Comparison of ENCODE assay signal across 8 mouse cellular contexts in genomic region chr4:136052534-136053246, GRCm38 (mm10). TPM values are rescaled to one million over a fixed set of nuclear protein-coding genes. Genes with fewer than 3 reads are reported as not detected.
DNase-seq lines count a peak whose midpoint lies in the region; ATAC-seq and TF ChIP-seq lines count a peak whose summit lies in the region.

No protein-coding gene starts in this region.

- peaks cover 11% of the 10 kb centered on the region for H3K4me1 ChIP-seq in lung, embryonic 16.5 days (replicated peaks; ENCODE audit: control insufficient read depth, insufficient read depth, low read length)
- peaks cover 21% of the 10 kb centered on the region for H3K4me1 ChIP-seq in bone marrow macrophage, adult 2 months (ENCODE audit: control insufficient read depth, insufficient read depth, low read length)
- H3K4me1 ChIP-seq in forebrain, embryonic 14.5 days (ENCODE audit: control insufficient read depth, insufficient read depth, low read length), result peaks cover 8% of the 10 kb centered on the region; the same call in 1 of the 2 replicates
- peaks cover 22% of the 10 kb centered on the region for H3K4me1 ChIP-seq in limb, embryonic 12.5 days (replicated peaks)
- peaks cover 34% of the 10 kb centered on the region for H3K4me1 ChIP-seq in neural tube, embryonic 15.5 days

- no peak for TF ChIP-seq POLR2A in bone marrow macrophage, adult 2 months (IDR thresholded peaks at IDR 0.05; ENCODE audit: borderline replicate concordance, low read depth, low read length)

- H3K4me3 ChIP-seq in lung, embryonic 16.5 days (ENCODE audit: low read length), result peak overlapping the region; percentile 100
- peak overlapping the region; percentile 88 for H3K4me3 ChIP-seq in bone marrow macrophage, adult 2 months (ENCODE audit: insufficient read depth, low read length)
- H3K4me3 ChIP-seq in forebrain, embryonic 14.5 days (ENCODE audit: low read depth, low read length), result peak overlapping the region; percentile 82
- peak overlapping the region; percentile 98 for H3K4me3 ChIP-seq in limb, embryonic 12.5 days (replicated peaks)
- peak overlapping the region; percentile 92 for H3K4me3 ChIP-seq in neural tube, embryonic 15.5 days (replicated peaks)

- no peak for TF ChIP-seq CTCF in bone marrow macrophage, adult 2 months (IDR thresholded peaks at IDR 0.05; ENCODE audit: low read depth, low read length)

- H3K27me3 ChIP-seq in lung, embryonic 16.5 days (ENCODE audit: control insufficient read depth, insufficient read depth, low read depth, low read length), result no peaks in the 10 kb centered on the region
- H3K27me3 ChIP-seq in forebrain, embryonic 14.5 days (replicated peaks; ENCODE audit: control insufficient read depth, insufficient read depth, low read length), result no peaks in the 10 kb centered on the region
- H3K27me3 ChIP-seq in limb, embryonic 12.5 days, result no peaks in the 10 kb centered on the region
- H3K27me3 ChIP-seq in neural tube, embryonic 15.5 days (replicated peaks), result no peaks in the 10 kb centered on the region

- peaks cover 28% of the 10 kb centered on the region for H3K36me3 ChIP-seq in lung, embryonic 16.5 days (ENCODE audit: control insufficient read depth, insufficient read depth, low read length)
- peaks cover 45% of the 10 kb centered on the region for H3K36me3 ChIP-seq in forebrain, embryonic 14.5 days (ENCODE audit: control insufficient read depth, insufficient read depth, low read length)
- peaks cover 41% of the 10 kb centered on the region for H3K36me3 ChIP-seq in limb, embryonic 12.5 days
- peaks cover 34% of the 10 kb centered on the region for H3K36me3 ChIP-seq in neural tube, embryonic 15.5 days

- peak overlapping the region; percentile 91 for H3K4me2 ChIP-seq in lung, embryonic 16.5 days (ENCODE audit: low read depth, low read length)
- H3K4me2 ChIP-seq in forebrain, embryonic 14.5 days (ENCODE audit: low read length), result peak overlapping the region; percentile 91
- H3K4me2 ChIP-seq in limb, embryonic 12.5 days, result peak overlapping the region; percentile 87
- peak overlapping the region; percentile 76 for H3K4me2 ChIP-seq in neural tube, embryonic 15.5 days

- WGBS in lung, embryonic 16.5 days, result under 1% methylated on average over 47 of the region's 50 CpGs
- WGBS in forebrain, embryonic 14.5 days, result 1% methylated on average over 41 of the region's 50 CpGs
- under 1% methylated on average over 50 of the region's 50 CpGs for WGBS in limb, embryonic 12.5 days
- WGBS in neural tube, embryonic 15.5 days, result under 1% methylated on average over 48 of the region's 50 CpGs

- DNase-seq in lung, postnatal 14 days, result no peak
- no peak for DNase-seq in forebrain, embryonic 14.5 days (ENCODE audit: low spot score)
- DNase-seq in gastrocnemius, adult 8-10 months (ENCODE audit: low spot score in 2 of 2), result no peak
- no peak for DNase-seq in urinary bladder, postnatal 36 days (ENCODE audit: low spot score in 2 of 2)

- H3K27ac ChIP-seq in lung, embryonic 16.5 days (ENCODE audit: low read length), result peak overlapping the region; percentile 87
- peak overlapping the region; percentile 69 for H3K27ac ChIP-seq in bone marrow macrophage, adult 2 months (ENCODE audit: insufficient read depth, low read depth, low read length)
- peak overlapping the region; percentile 91 for H3K27ac ChIP-seq in forebrain, embryonic 14.5 days (ENCODE audit: low read depth, low read length)
- H3K27ac ChIP-seq in limb, embryonic 12.5 days, result peak overlapping the region; percentile 94
- peak overlapping the region; percentile 91 for H3K27ac ChIP-seq in neural tube, embryonic 15.5 days (replicated peaks)

- H3K9me3 ChIP-seq in lung, embryonic 16.5 days (ENCODE audit: control insufficient read depth, low read length), result no peaks in the 10 kb centered on the region
- no peaks in the 10 kb centered on the region for H3K9me3 ChIP-seq in forebrain, embryonic 14.5 days (replicated peaks; ENCODE audit: control insufficient read depth, low read length)
- H3K9me3 ChIP-seq in limb, embryonic 12.5 days, result no peaks in the 10 kb centered on the region
- H3K9me3 ChIP-seq in neural tube, embryonic 15.5 days (replicated peaks), result no peaks in the 10 kb centered on the region

- ATAC-seq in lung, embryonic 16.5 days (ENCODE audit: low read depth), result peak; percentile 79
- peak; percentile 87 for ATAC-seq in forebrain, embryonic 14.5 days
- ATAC-seq in limb, embryonic 12.5 days (ENCODE audit: insufficient number of reproducible peaks, insufficient read depth, low FRiP score, low TSS enrichment, low read depth), result peak; percentile 74
- peak; percentile 88 for ATAC-seq in neural tube, embryonic 15.5 days (ENCODE audit: low FRiP score)

- H3K9ac ChIP-seq in lung, embryonic 16.5 days (ENCODE audit: low read length), result peak overlapping the region; percentile 99
- H3K9ac ChIP-seq in forebrain, embryonic 14.5 days (ENCODE audit: low read length), result peak overlapping the region; percentile 95
- peak overlapping the region; percentile 99 for H3K9ac ChIP-seq in limb, embryonic 12.5 days (replicated peaks)
- H3K9ac ChIP-seq in neural tube, embryonic 15.5 days (replicated peaks), result peak overlapping the region; percentile 96

RNA-seq across cellular contexts. Expression of gene Rpl11, which starts 0.5 kb away (rescaled TPM):
- 458 and 506 TPM in 2 replicates for polyA plus RNA-seq in lung, embryonic 16.5 days (2015; fragmentation: Nextera tagmentation; extraction: Ambion mirVana)
- 1,501 and 1,718 TPM in 2 replicates for polyA plus RNA-seq in bone marrow macrophage, adult 2 months (2012; ENCODE audit: insufficient read depth, insufficient read length, missing spikeins)
- 331 and 459 TPM in 2 replicates for polyA plus RNA-seq in forebrain, embryonic 14.5 days (2014; fragmentation: Nextera tagmentation; extraction: Ambion mirVana)
- 442 and 453 TPM in 2 replicates for polyA plus RNA-seq in limb, embryonic 12.5 days (2016; fragmentation: Nextera tagmentation; extraction: Ambion mirVana)
- polyA plus RNA-seq in neural tube, embryonic 15.5 days (2015; fragmentation: Nextera tagmentation; extraction: Ambion mirVana), result 281 and 320 TPM in 2 replicates
- 100 to 1,000 TPM; 119 to 244 (median 192) TPM for total RNA-seq in gastrocnemius, adult 8-10 months (2022)

RNA-seq across cellular contexts. Expression of gene Eloa, which starts 31.1 kb away (rescaled TPM):
- polyA plus RNA-seq in lung, embryonic 16.5 days (2015; fragmentation: Nextera tagmentation; extraction: Ambion mirVana), result 40.8 and 41.0 TPM in 2 replicates
- polyA plus RNA-seq in bone marrow macrophage, adult 2 months (2012; ENCODE audit: insufficient read depth, insufficient read length, missing spikeins), result 66.0 and 69.3 TPM in 2 replicates
- 33.7 and 38.1 TPM in 2 replicates for polyA plus RNA-seq in forebrain, embryonic 14.5 days (2014; fragmentation: Nextera tagmentation; extraction: Ambion mirVana)
- polyA plus RNA-seq in limb, embryonic 12.5 days (2016; fragmentation: Nextera tagmentation; extraction: Ambion mirVana), result 40.6 and 45.3 TPM in 2 replicates
- polyA plus RNA-seq in neural tube, embryonic 15.5 days (2015; fragmentation: Nextera tagmentation; extraction: Ambion mirVana), result 23.3 and 28.7 TPM in 2 replicates
- total RNA-seq in gastrocnemius, adult 8-10 months (2022), result 10 to 100 TPM; 56.6 to 70.4 (median 62.9) TPM
